Mouse (Mus musculus): Measurements from ENCODE around the gene Sec14l3. TPM values are rescaled to one million over a fixed set of nuclear protein-coding genes. Genes with fewer than 3 reads are reported as not detected.

Sec14l3 gene
- total RNA-seq, 1 experiment, result 0.22 TPM

DNA sequence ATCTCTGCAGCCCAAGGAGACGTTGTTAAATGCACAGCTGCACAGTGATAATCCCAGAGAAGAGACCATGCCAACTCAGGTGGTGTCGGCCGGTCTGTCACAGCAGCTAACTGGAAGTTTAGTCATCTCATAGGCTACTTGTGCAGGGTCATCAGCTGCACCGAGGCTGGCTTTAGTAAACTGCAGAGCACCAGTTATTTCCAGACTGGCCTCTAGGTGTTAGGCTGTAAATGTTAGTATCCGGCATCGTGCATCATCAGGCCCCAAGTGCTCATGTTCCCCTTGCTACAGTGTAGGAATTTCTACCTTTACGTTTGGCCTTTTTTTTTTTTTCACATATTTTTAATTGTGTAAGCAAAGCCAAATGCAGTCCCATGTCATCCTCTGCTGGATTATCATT, 31.2 kb upstream of the Sec14l3 start:
- Histone ChIP-seq H3K27ac (ENCODE audit: insufficient read depth, low read depth, low read length, poor library complexity, severe bottlenecking) (no peak overlapping the region), H3K9me3 (ENCODE audit: control insufficient read depth, insufficient read depth, low read depth, low read length) (no peaks in the 10 kb centered on the region), H3K36me3 (ENCODE audit: control insufficient read depth, insufficient read depth, low read length, poor library complexity, severe bottlenecking) (no peaks in the 10 kb centered on the region; the same call in 1 of the 2 replicates), H3K9ac (ENCODE audit: insufficient read depth, low read depth, low read length, poor library complexity, severe bottlenecking) (no peak overlapping the region), H3K4me3 (ENCODE audit: insufficient read depth in 1 of 2, low read depth in 1 of 2, low read length in 2 of 2, poor library complexity in 1 of 2, severe bottlenecking in 1 of 2) (no peak overlapping the region), H3K4me1 (ENCODE audit: control insufficient read depth in 2 of 2, insufficient read depth in 2 of 2, low read length in 2 of 2, poor library complexity in 1 of 2) (peaks cover 5 to 17% of the 10 kb centered on the region in 2 experiments; a peak in 2 of 4 replicates)
- TF ChIP-seq CHD2 (IDR thresholded peaks at IDR 0.05; ENCODE audit: low read depth, low read length) (no peak), ZNF384 (IDR thresholded peaks at IDR 0.05; ENCODE audit: low read depth, low read length) (no peak), HCFC1 (IDR thresholded peaks at IDR 0.05; ENCODE audit: borderline replicate concordance, insufficient read depth, low read length) (no peak), ZC3H11A (IDR thresholded peaks at IDR 0.05; ENCODE audit: borderline replicate concordance, low read depth, low read length) (no peak), MAFK (IDR thresholded peaks at IDR 0.05; ENCODE audit: insufficient read depth, low read depth, low read length) (no peak)
- no peak for DNase-seq (ENCODE audit: low read depth, low spot score)
- in situ Hi-C loops (cut with MboI; ENCODE audit: low sequenced_read_pairs in 2 of 2, unreplicated experiment in 2 of 2), result no loop called here

GRCm38 (mm10) chr11:4034169-4034568, 30.5 kb upstream of the Sec14l3 start:
- in situ Hi-C loops (cut with MboI; ENCODE audit: low sequenced_read_pairs in 2 of 2, unreplicated experiment in 2 of 2), result no loop called here
- no peak overlapping the region for H3K9ac ChIP-seq (ENCODE audit: insufficient read depth, low read depth, low read length, poor library complexity, severe bottlenecking)
- no peak overlapping the region for H3K27ac ChIP-seq (ENCODE audit: insufficient read depth, low read depth, low read length, poor library complexity, severe bottlenecking)
- no peak overlapping the region for H3K4me3 ChIP-seq (ENCODE audit: insufficient read depth in 1 of 2, low read depth in 1 of 2, low read length in 2 of 2, poor library complexity in 1 of 2, severe bottlenecking in 1 of 2)
- TF ChIP-seq HCFC1 (IDR thresholded peaks at IDR 0.05; ENCODE audit: borderline replicate concordance, insufficient read depth, low read length), result no peak
- no peak for DNase-seq (ENCODE audit: low read depth, low spot score)
- no peaks in the 10 kb centered on the region; the same call in 1 of the 2 replicates for H3K36me3 ChIP-seq (ENCODE audit: control insufficient read depth, insufficient read depth, low read length, poor library complexity, severe bottlenecking)
- H3K4me1 ChIP-seq (ENCODE audit: control insufficient read depth in 2 of 2, insufficient read depth in 2 of 2, low read length in 2 of 2, poor library complexity in 1 of 2), result peaks cover 5 to 17% of the 10 kb centered on the region in 2 experiments; a peak in 2 of 4 replicates
- no peaks in the 10 kb centered on the region for H3K9me3 ChIP-seq (ENCODE audit: control insufficient read depth, insufficient read depth, low read depth, low read length)

- Histone ChIP-seq H3K4me3 (ENCODE audit: insufficient read depth in 1 of 2, low read depth in 1 of 2, low read length in 2 of 2, poor library complexity in 1 of 2, severe bottlenecking in 1 of 2) (peak overlapping the region; percentile 17 to 22; a peak in 1 of 4 replicates), H3K9ac (ENCODE audit: insufficient read depth, low read depth, low read length, poor library complexity, severe bottlenecking) (no peak overlapping the region), H3K27ac (ENCODE audit: insufficient read depth, low read depth, low read length, poor library complexity, severe bottlenecking) (no peak overlapping the region), H3K36me3 (ENCODE audit: control insufficient read depth, insufficient read depth, low read length, poor library complexity, severe bottlenecking) (no peaks in the 10 kb centered on the region; the same call in 1 of the 2 replicates), H3K9me3 (ENCODE audit: control insufficient read depth, insufficient read depth, low read depth, low read length) (no peaks in the 10 kb centered on the region), H3K4me1 (ENCODE audit: control insufficient read depth in 2 of 2, insufficient read depth in 2 of 2, low read length in 2 of 2, poor library complexity in 1 of 2) (peaks cover 5 to 17% of the 10 kb centered on the region in 2 experiments; a peak in 2 of 4 replicates)
- DNase-seq (ENCODE audit: low read depth, low spot score), result peak; percentile 50
- in situ Hi-C loops (cut with MboI; ENCODE audit: low sequenced_read_pairs in 2 of 2, unreplicated experiment in 2 of 2), result no loop called here
- TF ChIP-seq HCFC1 (IDR thresholded peaks at IDR 0.05; ENCODE audit: borderline replicate concordance, insufficient read depth, low read length) (no peak), ZNF384 (IDR thresholded peaks at IDR 0.05; ENCODE audit: low read depth, low read length) (no peak), ZC3H11A (IDR thresholded peaks at IDR 0.05; ENCODE audit: borderline replicate concordance, low read depth, low read length) (no peak), MAFK (IDR thresholded peaks at IDR 0.05; ENCODE audit: insufficient read depth, low read depth, low read length) (no peak), CHD2 (IDR thresholded peaks at IDR 0.05; ENCODE audit: low read depth, low read length) (no peak)
These were observed 29.3 kb upstream of the Sec14l3 start for GRCm38 (mm10) chr11:4035116-4035892.

- in situ Hi-C loops (cut with MboI; ENCODE audit: low sequenced_read_pairs in 2 of 2, unreplicated experiment in 2 of 2), result no loop called here
- Histone ChIP-seq H3K36me3 (ENCODE audit: control insufficient read depth, insufficient read depth, low read length, poor library complexity, severe bottlenecking) (no peaks in the 10 kb centered on the region; the same call in 1 of the 2 replicates), H3K27ac (ENCODE audit: insufficient read depth, low read depth, low read length, poor library complexity, severe bottlenecking) (no peak overlapping the region), H3K9me3 (ENCODE audit: control insufficient read depth, insufficient read depth, low read depth, low read length) (no peaks in the 10 kb centered on the region), H3K4me1 (ENCODE audit: control insufficient read depth in 2 of 2, insufficient read depth in 2 of 2, low read length in 2 of 2, poor library complexity in 1 of 2) (peaks cover 5 to 15% of the 10 kb centered on the region in 2 experiments; a peak in 2 of 4 replicates), H3K4me3 (ENCODE audit: insufficient read depth in 1 of 2, low read depth in 1 of 2, low read length in 2 of 2, poor library complexity in 1 of 2, severe bottlenecking in 1 of 2) (no peak overlapping the region), H3K9ac (ENCODE audit: insufficient read depth, low read depth, low read length, poor library complexity, severe bottlenecking) (no peak overlapping the region)
- TF ChIP-seq MAFK (IDR thresholded peaks at IDR 0.05; ENCODE audit: insufficient read depth, low read depth, low read length), result no peak
- no peak for TF ChIP-seq ZNF384 (IDR thresholded peaks at IDR 0.05; ENCODE audit: low read depth, low read length)
- no peak for TF ChIP-seq CHD2 (IDR thresholded peaks at IDR 0.05; ENCODE audit: low read depth, low read length)
- no peak for TF ChIP-seq HCFC1 (IDR thresholded peaks at IDR 0.05; ENCODE audit: borderline replicate concordance, insufficient read depth, low read length)
- TF ChIP-seq ZC3H11A (IDR thresholded peaks at IDR 0.05; ENCODE audit: borderline replicate concordance, low read depth, low read length), result no peak
- DNase-seq (ENCODE audit: low read depth, low spot score), result no peak
These were observed 28.7 kb upstream of the Sec14l3 start for GRCm38 (mm10) chr11:4035916-4036315.

Data from ES-E14 (cell line).